Mouse (Mus musculus): ENCODE measurements around the gene Cep170.
"Not testable (repeated sequence)": the region's sequence is repeated elsewhere in the genome, so short reads cannot be mapped to it uniquely, and the experiment has no call there.

Cep170 gene

GRCm38 (mm10) chr1:176814036-176814420 lies at the start of gene Cep170:
Cep170 (minus strand) TSS chr1:176814067.
- peak; percentile 99 for DNase-seq (ENCODE audit: low spot score)

GRCm38 (mm10) chr1:176861981-176862644 lies 48.2 kb upstream of the Cep170 start:
- DNase-seq (ENCODE audit: low spot score) = peak; percentile 89

- no peak for DNase-seq (ENCODE audit: low spot score)
Measured at GRCm38 (mm10) chr1:176852813-176853590, 39.1 kb upstream of the Cep170 start.

- DNase-seq (ENCODE audit: low spot score) = no peak
Measured at GRCm38 (mm10) chr1:176851401-176851800, 37.5 kb upstream of the Cep170 start.

- no peak for DNase-seq (ENCODE audit: low spot score)
Measured at GRCm38 (mm10) chr1:176849377-176849776, 35.5 kb upstream of the Cep170 start.

GRCm38 (mm10) chr1:176848613-176849290 lies 34.9 kb upstream of the Cep170 start:
- no peak for DNase-seq (ENCODE audit: low spot score)

GRCm38 (mm10) chr1:176847118-176847859 lies 33.4 kb upstream of the Cep170 start:
- DNase-seq (ENCODE audit: low spot score) = no peak

- no peak for DNase-seq (ENCODE audit: low spot score)
Measured at GRCm38 (mm10) chr1:176845082-176845977, 31.5 kb upstream of the Cep170 start.

- DNase-seq (ENCODE audit: low spot score) = not testable (repeated sequence)
Measured at GRCm38 (mm10) chr1:176836562-176836961, 22.7 kb upstream of the Cep170 start.

- peak; percentile 44 for DNase-seq (ENCODE audit: low spot score)
Measured at GRCm38 (mm10) chr1:176835501-176836294, 21.8 kb upstream of the Cep170 start.

- peak; percentile 19 for DNase-seq (ENCODE audit: low spot score)
Measured at GRCm38 (mm10) chr1:176834880-176835279, 21.0 kb upstream of the Cep170 start.

GRCm38 (mm10) chr1:176833948-176834347 lies 20.1 kb upstream of the Cep170 start:
- DNase-seq (ENCODE audit: low spot score) = no peak

- DNase-seq (ENCODE audit: low spot score) = no peak
Measured at GRCm38 (mm10) chr1:176833257-176833656, 19.4 kb upstream of the Cep170 start.

- no peak for DNase-seq (ENCODE audit: low spot score)
Measured at GRCm38 (mm10) chr1:176832607-176833006, 18.7 kb upstream of the Cep170 start.

- DNase-seq (ENCODE audit: low spot score) = no peak
Measured at GRCm38 (mm10) chr1:176832071-176832470, 18.2 kb upstream of the Cep170 start.

- DNase-seq (ENCODE audit: low spot score) = no peak
Measured at GRCm38 (mm10) chr1:176828666-176829065, 14.8 kb upstream of the Cep170 start.

GRCm38 (mm10) chr1:176827945-176828485 lies 14.1 kb upstream of the Cep170 start:
- no peak for DNase-seq (ENCODE audit: low spot score)

- no peak for DNase-seq (ENCODE audit: low spot score)
Measured at GRCm38 (mm10) chr1:176827365-176827764, 13.5 kb upstream of the Cep170 start.

- DNase-seq (ENCODE audit: low spot score) = no peak
Measured at GRCm38 (mm10) chr1:176826931-176827330, 13.1 kb upstream of the Cep170 start.

- DNase-seq (ENCODE audit: low spot score) = no peak
Measured at GRCm38 (mm10) chr1:176826186-176826585, 12.3 kb upstream of the Cep170 start.
